Mouse (Mus musculus) embryo, embryonic 10 days (tissue): ENCODE measurements around the gene Pramef20.
"Not testable (repeated sequence)": the region's sequence is repeated elsewhere in the genome, so short reads cannot be mapped to it uniquely, and the experiment has no call there.

Experiments used
- DNase-seq: peaks from one replicate; pipeline ENCODE4 v3.0.0-alpha.2; 2015; ENCODE audit warnings: low spot score

The Pramef20 gene

DNA sequence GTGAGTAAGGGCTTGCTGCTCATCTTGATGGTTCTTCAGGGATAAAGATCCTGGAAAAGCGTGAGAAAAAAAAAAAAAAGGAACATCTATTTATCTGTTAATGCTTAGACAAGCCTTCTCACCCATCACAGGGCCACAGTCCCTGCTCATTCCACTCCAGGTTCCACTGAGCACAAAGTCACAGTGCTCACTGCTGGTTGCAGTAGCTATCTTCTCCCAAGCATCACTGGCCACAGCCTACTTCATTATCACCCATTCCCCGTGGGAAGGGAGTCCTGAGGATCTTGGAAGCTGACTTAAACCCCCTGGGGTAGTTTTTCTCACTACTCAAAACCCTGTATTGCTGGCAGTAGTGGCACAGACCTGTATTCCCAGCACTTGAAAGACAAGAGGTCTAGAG is at the start of gene Pramef20:
TSS of gene Pramef20 (minus strand) at position 23 of the 400 bp plus-strand sequence.
- no peak for DNase-seq

DNA sequence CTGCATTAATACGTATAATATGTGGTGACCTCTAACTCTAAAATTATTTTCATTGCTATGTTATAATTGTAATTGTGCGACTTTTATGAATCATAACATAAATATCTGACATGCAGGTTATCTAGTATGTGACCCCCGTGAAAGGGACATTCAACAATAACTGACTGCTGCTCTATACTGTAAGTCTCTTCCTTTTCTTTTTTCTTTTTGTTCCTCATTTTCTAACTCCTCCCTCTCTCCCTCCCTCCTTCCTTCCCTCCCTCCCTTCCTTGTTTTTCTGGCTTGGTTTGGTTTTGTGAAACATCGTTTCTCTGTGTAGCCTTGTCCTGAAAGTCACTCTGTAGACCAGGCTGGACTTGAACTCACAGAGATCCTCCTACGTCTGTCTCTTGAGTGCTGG is 46.9 kb upstream of the Pramef20 start:
- no peak for DNase-seq

DNA sequence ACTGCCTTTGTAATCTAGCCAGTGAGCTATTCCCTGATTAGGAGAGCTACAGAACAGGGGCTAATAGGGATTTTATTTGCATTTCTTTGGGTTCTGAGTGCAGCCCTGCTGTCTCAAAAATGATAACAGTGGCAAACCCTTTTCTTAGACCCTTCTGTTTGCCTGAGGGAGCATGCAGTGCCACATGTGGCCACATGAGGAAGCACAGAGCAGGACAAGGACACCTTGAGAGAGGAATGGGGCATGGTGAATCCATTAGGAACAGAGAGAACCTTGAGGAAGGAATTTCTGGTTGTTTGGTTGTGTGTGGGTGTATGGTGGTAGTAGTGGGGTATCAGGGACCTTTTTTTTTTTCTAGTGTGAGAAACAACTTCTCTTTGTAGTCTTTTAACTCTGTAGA is 42.9 kb upstream of the Pramef20 start:
- peak; percentile 18 for DNase-seq

DNA sequence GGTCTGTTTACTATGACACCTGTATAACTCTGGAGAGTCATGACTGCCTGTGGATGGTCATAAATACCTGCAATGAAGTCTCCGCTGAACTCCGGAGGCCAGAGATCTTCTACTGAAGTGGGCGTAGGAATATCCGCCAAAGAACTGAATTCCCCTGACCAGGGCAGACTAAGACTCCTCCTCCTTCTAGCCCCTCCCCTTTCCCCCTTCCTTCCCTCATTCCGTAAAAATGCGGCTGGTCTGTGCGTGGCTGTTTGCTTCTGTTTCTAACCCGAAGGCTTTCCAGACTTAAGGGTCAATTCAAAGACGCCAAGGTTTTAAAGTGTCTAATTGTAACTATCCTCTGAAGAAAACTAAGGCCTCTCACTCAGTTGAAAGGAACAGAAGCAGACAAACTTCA is 30.6 kb upstream of the Pramef20 start, which contains the start of gene Pramef12:
TSS of gene Pramef12 (minus strand) at position 175 of the 400 bp plus-strand sequence.
- no peak for DNase-seq

DNA sequence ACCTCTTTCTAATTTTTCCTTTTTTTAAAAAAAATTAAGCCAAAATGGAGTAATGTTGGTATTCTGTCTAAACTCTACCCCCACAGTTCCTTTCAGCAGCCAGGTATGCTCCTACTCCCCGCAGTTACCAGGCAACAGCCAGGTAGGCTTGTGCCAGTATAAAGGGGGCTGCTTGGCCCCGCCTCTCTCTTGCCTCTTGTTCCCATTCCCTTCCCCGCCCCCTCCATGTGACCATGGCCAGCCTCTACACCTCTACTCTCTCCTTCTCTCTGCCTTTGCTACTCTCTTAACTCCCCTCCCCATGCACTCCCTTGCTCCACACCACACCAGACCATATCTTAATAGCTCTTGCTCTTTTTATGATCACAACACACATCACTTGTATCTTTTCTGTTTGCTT is 28.5 kb upstream of the Pramef20 start:
- DNase-seq, result no peak

DNA sequence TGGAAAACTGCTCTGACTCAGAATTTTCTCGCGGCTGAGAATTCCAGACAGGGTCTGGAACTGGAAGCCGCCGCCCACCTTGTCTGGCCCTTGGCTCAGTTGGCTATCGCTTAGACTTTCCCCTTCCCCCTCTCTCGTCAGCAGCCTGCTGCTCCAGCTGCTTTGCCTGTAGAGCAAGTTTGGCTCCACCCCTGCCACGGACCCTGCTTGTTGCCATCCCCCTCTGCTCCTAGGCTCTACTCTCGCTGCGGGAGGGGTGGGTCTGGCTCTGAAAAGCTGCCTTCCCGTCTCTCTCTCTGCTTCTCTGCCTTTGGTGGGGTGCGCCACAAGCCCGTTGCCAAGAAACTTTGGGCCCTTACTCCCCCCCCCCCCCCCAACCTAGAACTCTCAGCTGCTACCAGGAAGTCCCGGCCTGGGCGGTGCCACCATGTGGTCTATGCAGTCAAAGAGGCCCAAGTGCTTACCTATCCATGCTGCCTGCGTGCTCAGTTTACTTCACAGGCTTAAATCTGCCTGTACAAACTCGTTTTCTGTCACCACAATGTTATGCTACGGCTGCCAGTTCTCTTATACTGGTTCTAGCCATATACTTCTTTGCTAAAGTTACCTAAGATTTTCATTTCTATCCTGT is 26.8 kb upstream of the Pramef20 start:
- DNase-seq, result peak; percentile 79

DNA sequence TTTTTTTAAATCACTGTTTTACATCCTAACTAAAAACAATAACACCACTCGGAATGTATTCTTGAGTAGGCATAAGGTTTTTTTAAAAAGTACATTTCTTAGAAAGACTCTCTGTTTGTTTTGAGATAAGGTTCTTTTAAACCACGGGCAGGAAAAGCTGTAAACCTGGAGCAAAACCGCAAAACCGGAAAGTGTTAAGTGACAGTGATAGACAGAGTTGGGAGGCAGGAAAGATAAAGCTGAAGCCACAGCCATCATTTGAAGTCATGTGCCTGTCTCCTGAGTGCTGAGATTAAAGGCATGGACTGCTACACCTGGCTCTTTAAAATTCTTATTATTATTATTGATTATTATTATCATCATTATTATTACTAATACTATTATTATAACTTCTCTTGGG is 25.0 kb upstream of the Pramef20 start:
- no peak for DNase-seq

DNA sequence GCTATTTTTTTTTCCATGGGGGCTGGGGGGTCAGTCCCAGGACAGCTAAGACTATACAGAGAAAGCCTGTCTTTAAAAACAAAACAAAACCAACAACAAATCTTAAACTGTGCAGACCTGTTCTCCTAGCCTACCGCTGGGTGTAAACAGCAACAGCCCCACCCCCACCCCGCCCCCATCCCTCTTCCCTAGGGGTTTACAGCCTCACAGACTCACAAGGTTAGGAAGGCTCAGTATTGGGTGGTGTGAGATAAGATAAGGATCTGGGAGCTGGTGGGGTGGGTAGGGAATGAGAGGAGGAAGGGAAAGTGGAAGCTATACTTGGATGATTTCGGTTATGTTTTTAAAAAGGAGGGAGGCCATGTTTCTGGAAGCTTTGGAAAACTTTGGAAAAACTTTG is 18.6 kb upstream of the Pramef20 start:
- no peak for DNase-seq

DNA sequence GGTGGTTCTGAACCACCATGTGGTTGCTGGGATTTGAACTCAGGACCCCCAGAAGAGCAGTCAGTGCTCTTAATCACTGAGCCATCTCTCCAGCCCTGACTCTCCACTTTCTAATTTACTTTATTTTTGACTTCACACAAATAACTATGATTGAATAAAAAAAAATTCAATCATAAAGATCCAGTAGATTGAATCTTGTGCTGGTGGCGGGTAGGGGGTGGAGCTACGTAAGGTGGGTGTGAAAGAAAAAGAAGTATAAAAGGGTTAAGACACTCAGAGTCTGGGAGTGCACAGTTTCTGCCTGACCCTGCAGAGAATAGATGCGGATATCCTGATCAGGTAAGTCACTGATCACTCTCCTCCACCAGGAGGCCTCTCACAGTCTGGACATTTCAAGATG is 20.1 kb downstream of the Pramef20 start, which contains the start of gene Gm13119:
TSS of gene Gm13119 (plus strand) at position 301 of the 400 bp plus-strand sequence.
- DNase-seq, result not testable (repeated sequence)

DNA sequence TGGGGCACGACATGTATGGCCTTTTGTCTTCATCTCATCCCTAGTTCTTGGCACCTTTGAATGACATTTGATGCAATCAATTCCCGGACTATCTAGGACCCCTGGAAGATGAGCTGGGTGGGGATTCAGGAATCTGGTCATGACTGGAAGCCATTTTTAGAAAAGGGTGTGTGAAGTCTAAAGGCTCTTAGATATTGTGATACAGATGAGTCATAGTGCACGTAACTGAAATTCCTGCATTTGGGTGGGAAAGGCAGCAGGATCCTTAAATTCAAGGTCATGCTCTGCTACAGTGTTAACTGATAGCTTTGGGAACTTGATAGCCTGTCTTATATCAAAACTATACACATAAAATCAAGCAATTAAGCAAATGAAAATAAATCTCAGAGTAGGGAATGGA is 41.9 kb downstream of the Pramef20 start:
- DNase-seq, result not testable (repeated sequence)

DNA sequence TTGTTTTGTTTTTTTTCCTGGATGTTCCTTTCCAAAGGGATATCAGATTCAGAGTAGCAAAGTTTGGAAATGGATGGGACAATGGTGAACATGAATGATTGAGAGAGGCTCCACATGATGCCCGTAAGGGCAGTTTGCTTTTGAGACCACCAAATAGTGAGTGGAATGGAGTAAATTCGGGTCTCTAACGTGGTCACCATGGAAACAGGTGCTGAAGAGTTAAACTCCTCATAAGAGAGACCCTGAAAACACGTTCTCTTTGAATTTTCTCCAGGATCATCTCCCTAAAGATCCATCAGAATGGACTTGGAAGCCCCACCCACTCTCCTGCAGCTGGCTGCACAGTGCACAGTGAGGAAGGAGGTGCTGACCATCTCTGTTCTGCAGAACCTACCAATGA is 47.8 kb downstream of the Pramef20 start, which contains the start of gene Gm13128:
TSS of gene Gm13128 (plus strand) at position 301 of the 400 bp plus-strand sequence.
- not testable (repeated sequence) for DNase-seq
